Mouse (Mus musculus) kidney, embryonic 16.5 days (tissue): Measurements from ENCODE around the gene Bmpr2. TPM values are rescaled to one million over a fixed set of nuclear protein-coding genes. Genes with fewer than 3 reads are reported as not detected.
"Not testable (repeated sequence)": the region's sequence is repeated elsewhere in the genome, so short reads cannot be mapped to it uniquely, and the experiment has no call there.

Experiments
- ATAC-seq: fragments of 200-750 bp; cut with Nextera tagmentation; 2 replicates; pipeline ENCODE4 v1.8.0; 2017; ENCODE audit warnings: moderate TSS enrichment; ENCODE audit not compliant: low FRiP score, low TSS enrichment
- H3K27ac ChIP-seq: fragments of 300-500 bp; sonication (generic); 2 replicates; pipeline ENCODE4 v1.5.1; 2014; ENCODE audit warnings: low read length
- H3K27me3 ChIP-seq: fragments of 300-500 bp; sonication (generic); 2 replicates; pipeline ENCODE4 v1.6.1; 2014; ENCODE audit warnings: low read length, control low read depth, mixed read lengths; ENCODE audit not compliant: insufficient read depth
- H3K36me3 ChIP-seq: fragments of 300-500 bp; sonication (generic); 2 replicates; pipeline ENCODE4 v1.6.1; 2014; ENCODE audit warnings: low read length, control low read depth, mixed read lengths; ENCODE audit not compliant: insufficient read depth
- H3K4me1 ChIP-seq: fragments of 300-500 bp; sonication (generic); 2 replicates; pipeline ENCODE4 v1.6.1; 2014; ENCODE audit warnings: low read length, control low read depth, mixed read lengths; ENCODE audit not compliant: insufficient read depth
- H3K4me2 ChIP-seq: fragments of 300-500 bp; sonication (generic); replicated peaks from 2 replicates; pipeline ENCODE4 v1.6.1; 2014; ENCODE audit warnings: low read depth, low read length
- H3K4me3 ChIP-seq: fragments of 300-500 bp; sonication (generic); 2 replicates; pipeline ENCODE4 v1.5.1; 2014; ENCODE audit warnings: mild to moderate bottlenecking, low read length
- H3K9ac ChIP-seq: fragments of 300-500 bp; sonication (generic); replicated peaks from 2 replicates; pipeline ENCODE4 v1.6.1; 2014; ENCODE audit warnings: low read length
- H3K9me3 ChIP-seq: fragments of 300-500 bp; sonication (generic); 2 replicates; pipeline ENCODE4 v1.6.1; 2016; ENCODE audit warnings: low read length, control low read depth
- WGBS: fragments of 180-500 bp; shearing (Covaris S2); extraction: QIAGEN DNeasy Blood & Tissue Kit; methylation state at CpG from one replicate; pipeline ENCODE4 v1.1.7; 2014; 5-methylcytosine and 5-hydroxymethylcytosine counted together
- polyA plus RNA-seq: library from polyadenylated mRNA; unstranded; fragments of >200 nt; fragmentation: Nextera tagmentation; extraction: Ambion mirVana; gene quantifications from 2 replicates; pipeline ENCODE4 v1.2.1, GENCODE M21; 2015

Bmpr2 gene
- 6.5 and 7.4 TPM in 2 replicates for polyA plus RNA-seq

GRCm38 (mm10) chr1:59763164-59763768 lies at the start of gene Bmpr2:
TSS of gene Bmpr2 (plus strand) at chr1:59763400.
- WGBS = 0% methylated on average over 49 of the region's 75 CpGs
- H3K9ac ChIP-seq = peak within 1 kb of the TSS; percentile 98

GRCm38 (mm10) chr1:59719900-59720299 lies 43.3 kb upstream of the Bmpr2 start:
- H3K4me1 ChIP-seq = no peaks in the 10 kb centered on the region
- ATAC-seq = no peak
- no peak overlapping the region for H3K4me3 ChIP-seq
- H3K4me2 ChIP-seq = no peak overlapping the region
- no peak overlapping the region for H3K9ac ChIP-seq
- WGBS = 44% methylated on average over 4 of the region's 4 CpGs
- H3K36me3 ChIP-seq = peaks cover 18% of the 10 kb centered on the region
- H3K27me3 ChIP-seq = no peaks in the 10 kb centered on the region
- H3K9me3 ChIP-seq = no peaks in the 10 kb centered on the region
- no peak overlapping the region for H3K27ac ChIP-seq

More at GRCm38 (mm10) chr1:59763164-59763768, at the start of gene Bmpr2:
- H3K27me3 ChIP-seq = no peaks in the 10 kb centered on the region
- peaks cover 16% of the 10 kb centered on the region for H3K4me1 ChIP-seq
- H3K4me3 ChIP-seq = peak within 1 kb of the TSS; percentile 73
- peak within 1 kb of the TSS; percentile 89 for H3K4me2 ChIP-seq
- no peaks in the 10 kb centered on the region for H3K9me3 ChIP-seq
- H3K36me3 ChIP-seq = no peaks in the 10 kb centered on the region
- peak; percentile 94 for ATAC-seq
- peak within 1 kb of the TSS; percentile 99 for H3K27ac ChIP-seq

- Histone ChIP-seq H3K4me2 (no peak overlapping the region), H3K9me3 (no peaks in the 10 kb centered on the region), H3K4me1 (no peaks in the 10 kb centered on the region), H3K9ac (no peak overlapping the region), H3K4me3 (no peak overlapping the region), H3K36me3 (no peaks in the 10 kb centered on the region; the same call in 1 of the 2 replicates), H3K27ac (no peak overlapping the region), H3K27me3 (no peaks in the 10 kb centered on the region)
- no peak for ATAC-seq
- 68% methylated on average over 4 of the region's 4 CpGs for WGBS
These were observed 37.5 kb upstream of the Bmpr2 start for GRCm38 (mm10) chr1:59725661-59726060.

- no peak overlapping the region for H3K4me2 ChIP-seq
These were observed 33.1 kb upstream of the Bmpr2 start for GRCm38 (mm10) chr1:59730106-59730505.

GRCm38 (mm10) chr1:59730737-59731136 lies 32.5 kb upstream of the Bmpr2 start:
- no peaks in the 10 kb centered on the region for H3K9me3 ChIP-seq
- no peaks in the 10 kb centered on the region for H3K36me3 ChIP-seq
- no peak for ATAC-seq
- 77% methylated on average over 4 of the region's 4 CpGs for WGBS
- no peak overlapping the region for H3K4me3 ChIP-seq
- no peak overlapping the region for H3K9ac ChIP-seq
- H3K27ac ChIP-seq = no peak overlapping the region
- no peaks in the 10 kb centered on the region for H3K27me3 ChIP-seq
- no peak overlapping the region for H3K4me2 ChIP-seq
- H3K4me1 ChIP-seq = no peaks in the 10 kb centered on the region

More at GRCm38 (mm10) chr1:59730106-59730505, 33.1 kb upstream of the Bmpr2 start:
- no peak for ATAC-seq
- Histone ChIP-seq H3K9ac (no peak overlapping the region), H3K27ac (no peak overlapping the region), H3K9me3 (no peaks in the 10 kb centered on the region), H3K4me1 (no peaks in the 10 kb centered on the region), H3K4me3 (no peak overlapping the region), H3K27me3 (no peaks in the 10 kb centered on the region), H3K36me3 (no peaks in the 10 kb centered on the region)
- 77% methylated on average over 8 of the region's 8 CpGs for WGBS

- no peaks in the 10 kb centered on the region for H3K36me3 ChIP-seq
- no peak overlapping the region for H3K4me2 ChIP-seq
- H3K9ac ChIP-seq = no peak overlapping the region
- no peak overlapping the region for H3K4me3 ChIP-seq
- no peaks in the 10 kb centered on the region for H3K27me3 ChIP-seq
- ATAC-seq = no peak
- H3K9me3 ChIP-seq = no peaks in the 10 kb centered on the region
- H3K4me1 ChIP-seq = no peaks in the 10 kb centered on the region
- WGBS = 74% methylated on average over 6 of the region's 6 CpGs
- no peak overlapping the region for H3K27ac ChIP-seq
These were observed 29.1 kb upstream of the Bmpr2 start for GRCm38 (mm10) chr1:59734076-59734475.

- Histone ChIP-seq H3K4me2 (no peak overlapping the region), H3K4me1 (no peaks in the 10 kb centered on the region), H3K4me3 (no peak overlapping the region), H3K27me3 (no peaks in the 10 kb centered on the region), H3K9ac (no peak overlapping the region), H3K9me3 (no peaks in the 10 kb centered on the region), H3K27ac (no peak overlapping the region), H3K36me3 (no peaks in the 10 kb centered on the region)
- no peak for ATAC-seq
- WGBS = 74% methylated on average over 6 of the region's 6 CpGs
These were observed 24.3 kb upstream of the Bmpr2 start for GRCm38 (mm10) chr1:59738768-59739414.

- no peak overlapping the region for H3K4me2 ChIP-seq
- H3K9ac ChIP-seq = no peak overlapping the region
- no peak for ATAC-seq
- no peaks in the 10 kb centered on the region for H3K27me3 ChIP-seq
- H3K27ac ChIP-seq = no peak overlapping the region
- 71% methylated on average over 17 of the region's 17 CpGs for WGBS
- H3K4me1 ChIP-seq = no peaks in the 10 kb centered on the region
- H3K9me3 ChIP-seq = no peaks in the 10 kb centered on the region
- H3K4me3 ChIP-seq = no peak overlapping the region
- H3K36me3 ChIP-seq = no peaks in the 10 kb centered on the region
These were observed 23.4 kb upstream of the Bmpr2 start for GRCm38 (mm10) chr1:59739577-59740354.

GRCm38 (mm10) chr1:59749047-59749446 lies 14.2 kb upstream of the Bmpr2 start:
- Histone ChIP-seq H3K36me3 (no peaks in the 10 kb centered on the region), H3K27ac (no peak overlapping the region), H3K4me1 (no peaks in the 10 kb centered on the region), H3K4me2 (no peak overlapping the region), H3K9me3 (no peaks in the 10 kb centered on the region), H3K9ac (no peak overlapping the region), H3K27me3 (no peaks in the 10 kb centered on the region), H3K4me3 (no peak overlapping the region)
- WGBS = 48% methylated on average over 2 of the region's 2 CpGs
- no peak for ATAC-seq

- H3K4me1 ChIP-seq, H3K9ac ChIP-seq: not testable (repeated sequence)
These were observed 13.5 kb upstream of the Bmpr2 start for GRCm38 (mm10) chr1:59749724-59750123.

More at GRCm38 (mm10) chr1:59749724-59750123, 13.5 kb upstream of the Bmpr2 start:
- not testable (repeated sequence) for H3K4me2 ChIP-seq, H3K9me3 ChIP-seq, ATAC-seq, H3K36me3 ChIP-seq, H3K27me3 ChIP-seq, H3K27ac ChIP-seq, H3K4me3 ChIP-seq
- WGBS = 69% methylated on average over 5 of the region's 5 CpGs
